In genomic region chr1:118759141-118759932, GRCm38 (mm10) we compare ENCODE assay signal across 7 mouse cellular contexts.
A peak's percentile ranks its signal among the peaks of the same experiment; 100 is the strongest.
DNase-seq lines count a peak whose midpoint lies in the region; ATAC-seq lines count a peak whose summit lies in the region.

No protein-coding gene starts in this region.

- no peaks in the 10 kb centered on the region for H3K36me3 ChIP-seq in midbrain, embryonic 14.5 days (ENCODE audit: control insufficient read depth, insufficient read depth, low read length)

- no peaks in the 10 kb centered on the region for H3K9me3 ChIP-seq in midbrain, embryonic 14.5 days (ENCODE audit: control insufficient read depth, low read length)

- ATAC-seq in midbrain, embryonic 14.5 days (ENCODE audit: low FRiP score, low TSS enrichment), result peak; percentile 77

- no peaks in the 10 kb centered on the region for H3K27me3 ChIP-seq in midbrain, embryonic 14.5 days (ENCODE audit: control insufficient read depth, insufficient read depth, low read length)

- no peaks in the 10 kb centered on the region for H3K4me1 ChIP-seq in midbrain, embryonic 14.5 days (ENCODE audit: control insufficient read depth, insufficient read depth, low read length)

- no peak overlapping the region for H3K9ac ChIP-seq in midbrain, embryonic 14.5 days (replicated peaks; ENCODE audit: low read length)

- peak; percentile 77 for DNase-seq in adrenal gland, adult 2 months
- peak; percentile 64 to 86 for DNase-seq in cerebellum, postnatal 4 days (ENCODE audit: low spot score in 2 of 2)
- DNase-seq in gastrocnemius, adult 8-10 months (ENCODE audit: low spot score in 2 of 2), result peak; percentile 49 to 55
- peak; percentile 63 for DNase-seq in kidney, adult 11 months
- peak; percentile 86 to 92 for DNase-seq in left cerebral cortex, postnatal 25 days (ENCODE audit: low spot score in 2 of 2)
- peak; percentile 93 for DNase-seq in midbrain, embryonic 14.5 days
- peak; percentile 36 to 73 for DNase-seq in spleen, postnatal 4 days (ENCODE audit: low spot score in 2 of 2)

- H3K4me2 ChIP-seq in midbrain, embryonic 14.5 days (ENCODE audit: low read length), result no peak overlapping the region

- no peak overlapping the region for H3K27ac ChIP-seq in midbrain, embryonic 14.5 days (replicated peaks; ENCODE audit: low read depth, low read length)

- 42% methylated on average over 7 of the region's 7 CpGs for WGBS in midbrain, embryonic 14.5 days

- H3K4me3 ChIP-seq in midbrain, embryonic 14.5 days (replicated peaks; ENCODE audit: low read depth, low read length), result no peak overlapping the region

- intact Hi-C loops in left cerebral cortex, postnatal 25 days (cut with DNase I), result loop anchor here (2.0 to 10.0 kb wide), 3 partner anchors 132 to 425 kb away; partner anchors contain the start of gene Tfcp2l1
